Mouse (Mus musculus): ENCODE measurements around the gene Ppp1r3d. TPM values are rescaled to one million over a fixed set of nuclear protein-coding genes. Genes with fewer than 3 reads are reported as not detected.

Ppp1r3d gene
- polyA plus RNA-seq (2021) = 1.4 TPM

DNA sequence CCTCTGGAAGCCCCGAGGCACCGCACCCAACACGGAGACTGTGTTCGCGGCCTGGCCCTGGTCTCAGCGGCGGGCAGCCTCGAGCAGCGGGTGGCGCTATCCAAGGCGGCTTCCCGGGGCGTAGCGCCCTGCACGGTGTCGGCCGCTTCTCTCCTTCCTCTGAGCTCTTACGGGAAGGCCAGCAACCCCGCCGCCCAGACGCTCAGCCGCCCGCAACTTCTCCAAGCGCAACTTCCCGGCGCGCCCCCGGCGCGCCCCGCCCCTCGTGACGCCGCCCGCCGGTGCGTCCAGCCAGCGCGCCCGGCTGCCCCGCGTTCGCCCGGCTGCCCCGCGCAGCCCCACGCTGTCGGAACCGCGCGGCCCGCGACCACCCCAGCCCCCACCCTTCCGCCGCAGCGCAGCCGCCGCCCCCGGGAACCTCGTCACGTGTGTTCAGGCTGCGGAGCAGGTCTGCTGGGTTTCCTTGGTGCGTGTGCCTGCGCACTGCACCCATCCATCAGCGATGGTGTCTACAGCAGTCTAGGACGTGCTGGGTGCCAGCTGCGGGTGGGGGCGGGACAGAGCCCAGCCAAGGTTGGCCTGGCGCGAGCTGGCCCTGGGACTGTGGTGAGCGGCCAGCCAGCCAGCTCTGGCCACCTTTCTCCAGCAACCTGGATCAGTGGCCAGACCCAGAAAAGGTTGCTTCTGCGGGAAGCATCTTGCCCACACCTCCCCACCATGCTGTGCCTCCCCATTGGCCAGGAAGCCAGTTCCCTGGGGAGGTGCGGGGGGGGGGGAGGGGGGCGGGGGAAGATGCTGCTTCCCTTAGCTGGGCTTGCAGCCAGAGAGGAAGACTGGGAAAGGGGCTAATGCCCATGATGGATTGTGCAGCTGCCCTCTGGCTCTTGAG is at the start of gene Ppp1r3d, which contains the start of gene Fam217b:
Ppp1r3d (minus strand) TSS at position 212 of the 889 bp plus-strand sequence.
Fam217b (plus strand) TSS at position 264 of the 889 bp plus-strand sequence.
- in situ Hi-C loops (cut with MboI; ENCODE audit: low pct_unique_long_range_greater_than_20kb) = no loop called here
- POLR2A ChIA-PET = no interaction called here

DNA sequence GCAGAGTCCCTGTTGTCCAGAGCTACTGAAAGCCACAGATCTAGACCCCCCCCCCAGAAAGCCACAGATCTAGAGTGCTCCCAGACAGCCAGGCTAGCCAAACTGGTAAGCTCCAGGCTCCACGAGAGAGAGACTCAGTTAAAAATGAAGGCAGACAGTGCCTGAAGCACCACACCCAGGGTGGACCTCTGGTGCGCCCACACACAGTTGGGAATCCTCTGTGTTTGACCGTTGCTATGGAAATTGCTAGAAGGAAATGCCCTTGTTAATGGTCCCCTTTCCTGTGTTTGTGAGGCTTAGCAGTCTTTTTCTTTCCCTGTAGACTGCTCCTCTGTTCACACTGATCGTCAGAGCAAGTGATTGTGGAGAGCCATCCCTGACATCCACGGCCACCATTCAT is 46.1 kb upstream of the Ppp1r3d start:
- DNase-seq (ENCODE audit: low read depth, low spot score) = no peak
- in situ Hi-C loops (cut with MboI; ENCODE audit: low pct_unique_long_range_greater_than_20kb) = no loop called here
- CTCF ChIA-PET = no interaction called here
- POLR2A ChIA-PET = no interaction called here
- ATAC-seq = no peak
- TF ChIP-seq CTCF (IDR thresholded peaks at IDR 0.05) = no peak
- H3K27me3 ChIP-seq = no peaks in the 10 kb centered on the region

More for the DNA sequence above, at the start of gene Ppp1r3d, which contains the start of gene Fam217b:
- ATAC-seq (peak; percentile 91), DNase-seq (ENCODE audit: low read depth, low spot score) (no peak)
- no peak for TF ChIP-seq CTCF (IDR thresholded peaks at IDR 0.05)
- no peaks in the 10 kb centered on the region for H3K27me3 ChIP-seq
- CTCF ChIA-PET = no interaction called here

DNA sequence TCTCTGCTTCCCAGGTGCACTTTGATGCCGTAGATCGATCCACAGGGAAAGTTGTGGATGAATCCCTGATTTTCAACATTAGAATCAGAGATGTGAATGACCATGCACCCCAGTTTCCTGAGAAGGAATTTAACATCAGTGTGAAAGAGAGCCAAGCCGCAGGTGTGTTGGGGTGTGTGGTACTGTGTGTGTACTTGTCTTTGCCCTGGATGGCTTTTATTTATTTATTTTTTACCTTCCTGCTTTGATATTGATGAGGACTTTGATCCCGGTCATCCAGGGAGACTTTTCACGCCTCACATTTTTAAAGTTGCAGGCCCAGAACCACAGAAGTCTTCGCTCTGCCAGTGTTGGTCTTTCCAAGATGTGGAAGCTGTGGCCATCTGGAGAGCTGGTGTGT is 43.1 kb upstream of the Ppp1r3d start:
- in situ Hi-C loops (cut with MboI; ENCODE audit: low pct_unique_long_range_greater_than_20kb) = no loop called here
- DNase-seq (ENCODE audit: low read depth, low spot score) (no peak), ATAC-seq (no peak)
- H3K27me3 ChIP-seq = no peaks in the 10 kb centered on the region
- no peak for TF ChIP-seq CTCF (IDR thresholded peaks at IDR 0.05)
- ChIA-PET CTCF (no interaction called here), POLR2A (no interaction called here)

DNA sequence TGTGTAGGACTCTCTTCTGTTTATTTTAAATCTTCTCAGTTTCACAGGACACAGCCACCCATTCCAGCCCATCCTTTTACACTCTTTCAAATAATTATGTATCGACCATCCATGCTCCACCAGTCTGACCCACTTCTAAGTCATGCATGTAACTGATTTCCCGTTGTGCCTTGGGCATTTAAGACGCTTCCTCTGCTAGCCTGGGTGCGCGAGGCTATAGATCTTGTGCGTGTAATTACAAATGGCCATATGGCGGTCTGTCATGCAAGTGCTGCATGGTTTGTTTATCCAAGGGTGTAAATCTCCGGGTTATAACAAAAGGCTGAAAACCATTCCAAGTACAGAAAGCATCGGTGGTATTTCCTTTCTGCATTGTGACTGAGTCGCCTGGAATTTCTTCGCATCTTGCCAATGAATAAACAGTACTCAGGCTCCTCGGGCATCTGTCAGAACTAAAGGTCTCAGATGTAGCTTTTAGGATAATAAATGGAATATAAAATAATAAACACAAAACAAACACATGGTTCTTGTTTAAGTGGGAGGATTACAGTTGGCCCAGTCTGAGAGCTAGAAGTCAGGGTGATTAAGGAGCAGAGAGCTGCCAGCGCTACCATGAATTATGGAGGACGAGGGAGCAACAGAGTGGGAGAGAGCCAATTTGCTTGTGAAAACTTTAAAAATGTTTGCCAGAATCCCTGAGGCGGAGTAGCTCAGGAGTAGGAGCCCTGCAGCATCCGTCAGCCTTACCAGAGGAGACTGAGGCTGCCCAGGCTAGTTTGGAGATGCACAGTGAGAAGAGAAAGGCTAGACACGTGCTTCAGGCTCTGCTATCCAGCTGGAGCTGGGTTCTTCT is 40.6 kb upstream of the Ppp1r3d start:
- no peak for ATAC-seq
- no peaks in the 10 kb centered on the region for H3K27me3 ChIP-seq
- in situ Hi-C loops (cut with MboI; ENCODE audit: low pct_unique_long_range_greater_than_20kb) = no loop called here
- POLR2A ChIA-PET = no interaction called here
- DNase-seq (ENCODE audit: low read depth, low spot score) = no peak
- CTCF ChIA-PET = no interaction called here
- TF ChIP-seq CTCF (IDR thresholded peaks at IDR 0.05) = no peak

DNA sequence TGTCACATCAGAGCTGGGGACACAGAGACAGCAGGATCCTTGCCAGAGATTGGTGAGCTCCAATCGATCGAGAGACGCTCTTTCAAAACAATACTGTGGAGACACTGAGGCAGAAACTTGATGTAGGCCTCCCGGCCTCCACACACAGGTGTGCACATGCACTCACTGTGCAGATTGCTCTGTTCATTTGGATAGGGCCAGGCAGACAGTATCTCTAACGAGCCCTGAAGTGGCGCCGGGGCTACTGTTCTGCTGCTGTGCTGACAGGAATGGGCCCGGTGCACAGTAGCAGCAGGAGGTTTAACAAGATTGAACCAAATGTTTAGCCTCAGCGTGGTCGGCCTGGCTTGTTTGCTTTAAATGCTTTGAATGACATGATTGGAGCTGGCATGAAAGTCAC is 36.7 kb upstream of the Ppp1r3d start:
- POLR2A ChIA-PET = no interaction called here
- no peak for TF ChIP-seq CTCF (IDR thresholded peaks at IDR 0.05)

DNA sequence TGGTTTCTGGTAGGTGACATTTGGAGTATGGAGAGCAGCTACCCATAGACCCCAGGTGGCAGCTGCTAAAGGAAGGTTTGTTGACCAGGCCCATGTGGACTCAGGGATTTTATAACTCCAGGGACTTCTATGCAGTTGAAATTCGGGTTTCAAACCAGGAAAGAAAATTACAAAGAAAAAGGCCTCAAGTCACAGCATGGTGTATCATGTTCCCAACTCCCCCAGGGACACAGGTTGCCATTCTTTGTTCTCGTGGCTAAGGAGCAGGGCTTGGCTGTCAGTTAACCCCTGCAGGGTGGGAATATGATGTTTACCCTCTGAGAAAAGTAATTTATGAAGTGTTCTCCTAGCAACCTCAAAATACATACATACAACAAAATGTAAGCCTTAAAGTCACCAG is 36.0 kb upstream of the Ppp1r3d start:
- CTCF ChIA-PET = no interaction called here
- no peak for TF ChIP-seq CTCF (IDR thresholded peaks at IDR 0.05)
- H3K27me3 ChIP-seq = no peaks in the 10 kb centered on the region
- POLR2A ChIA-PET = no interaction called here
- in situ Hi-C loops (cut with MboI; ENCODE audit: low pct_unique_long_range_greater_than_20kb) = no loop called here
- no peak for DNase-seq (ENCODE audit: low read depth, low spot score)
- ATAC-seq = no peak

More for the DNA sequence above, 36.7 kb upstream of the Ppp1r3d start:
- in situ Hi-C loops (cut with MboI; ENCODE audit: low pct_unique_long_range_greater_than_20kb) = no loop called here
- CTCF ChIA-PET = no interaction called here
- DNase-seq (ENCODE audit: low read depth, low spot score) = no peak
- no peaks in the 10 kb centered on the region for H3K27me3 ChIP-seq
- ATAC-seq = no peak

DNA sequence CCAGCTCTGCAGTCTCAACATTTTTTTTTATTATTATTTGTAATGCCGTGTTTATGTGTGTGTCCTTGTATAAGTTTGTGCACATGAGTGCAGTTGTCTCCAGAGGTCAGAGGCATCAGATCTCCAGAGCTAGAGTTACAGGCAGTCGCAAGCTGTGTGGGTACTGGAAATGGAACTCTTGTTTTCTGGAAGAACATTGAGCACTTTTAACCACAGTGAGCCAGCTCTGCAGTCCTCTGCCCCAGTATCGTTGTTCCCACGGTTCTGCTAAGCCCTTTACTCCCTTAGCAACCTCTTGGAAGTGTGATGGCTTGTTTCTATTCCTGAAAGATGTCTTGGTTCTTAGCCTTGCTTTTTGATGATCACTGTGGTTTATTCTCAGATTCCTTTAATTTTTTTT is 35.1 kb upstream of the Ppp1r3d start:
- no peak for TF ChIP-seq CTCF (IDR thresholded peaks at IDR 0.05)
- H3K27me3 ChIP-seq = no peaks in the 10 kb centered on the region
- in situ Hi-C loops (cut with MboI; ENCODE audit: low pct_unique_long_range_greater_than_20kb) = no loop called here
- ChIA-PET POLR2A (no interaction called here), CTCF (no interaction called here)
- no peak for ATAC-seq
- no peak for DNase-seq (ENCODE audit: low read depth, low spot score)

DNA sequence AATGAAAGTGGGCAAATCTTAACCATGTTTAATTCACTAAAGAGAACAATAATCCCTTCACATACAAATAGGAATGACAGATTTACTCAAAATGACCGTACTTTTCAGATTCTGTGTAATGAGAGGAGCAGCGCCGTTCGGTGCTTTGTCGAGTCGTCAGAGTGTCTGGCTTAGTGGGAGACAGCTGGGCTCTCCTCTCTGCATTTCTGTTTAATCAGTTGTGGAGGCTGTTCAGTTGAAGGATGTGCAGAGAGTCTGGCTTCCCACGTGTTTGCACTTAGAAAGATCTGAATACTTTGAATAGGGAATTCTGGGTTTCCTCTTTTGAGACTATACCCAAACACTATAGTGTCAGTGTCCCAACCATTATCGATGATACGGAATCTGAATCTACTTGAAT is 23.0 kb upstream of the Ppp1r3d start:
- ATAC-seq (no peak), DNase-seq (ENCODE audit: low read depth, low spot score) (no peak)
- ChIA-PET POLR2A (no interaction called here), CTCF (interaction anchor here (0.9 kb wide), 1 partner anchor 9 kb away, joined by 3 read pairs; no protein-coding TSS in a partner anchor)
- in situ Hi-C loops (cut with MboI; ENCODE audit: low pct_unique_long_range_greater_than_20kb) = no loop called here
- no peak for TF ChIP-seq CTCF (IDR thresholded peaks at IDR 0.05)
- H3K27me3 ChIP-seq = no peaks in the 10 kb centered on the region

DNA sequence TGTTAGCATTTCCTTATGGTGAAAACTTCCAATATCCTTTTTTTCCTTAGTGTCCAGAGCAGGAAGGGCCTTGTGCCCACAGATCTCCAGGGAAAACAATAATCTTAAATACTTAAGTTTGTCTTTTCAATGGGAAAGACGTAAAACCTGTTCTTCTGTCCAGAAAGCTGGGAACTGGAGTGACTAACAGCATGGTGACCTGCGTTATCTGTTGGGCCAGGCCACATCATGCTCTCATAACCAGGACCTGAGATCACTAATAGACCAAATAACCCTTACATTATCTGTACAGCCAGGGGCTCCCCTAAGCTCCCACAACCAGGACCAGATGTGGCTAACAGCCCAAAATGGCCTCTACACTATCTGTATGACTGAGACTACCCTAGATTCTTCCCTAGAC is 19.6 kb upstream of the Ppp1r3d start:
- TF ChIP-seq CTCF (IDR thresholded peaks at IDR 0.05) = no peak
- DNase-seq (ENCODE audit: low read depth, low spot score) = no peak
- no peaks in the 10 kb centered on the region for H3K27me3 ChIP-seq
- in situ Hi-C loops (cut with MboI; ENCODE audit: low pct_unique_long_range_greater_than_20kb) = no loop called here
- ChIA-PET POLR2A (no interaction called here), CTCF (no interaction called here)
- no peak for ATAC-seq

DNA sequence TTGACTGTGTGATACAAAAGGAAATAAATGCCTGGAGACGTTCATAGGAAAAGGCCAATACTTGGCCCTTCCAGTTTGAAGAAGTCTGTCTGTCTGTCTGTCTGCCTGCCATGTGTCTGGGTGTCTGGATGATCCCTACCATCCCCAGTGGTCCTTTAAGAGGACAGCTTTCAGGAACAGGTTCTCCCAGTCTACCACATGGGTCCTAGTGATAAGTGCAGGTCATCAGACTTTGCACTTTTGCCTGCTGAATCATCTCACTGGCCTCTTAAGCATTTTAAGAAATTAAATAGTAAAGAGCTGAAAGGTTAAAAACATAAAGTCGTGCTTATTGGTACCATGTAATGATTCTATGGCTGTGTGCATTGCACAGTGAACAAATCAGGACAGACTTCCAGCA is 19.2 kb upstream of the Ppp1r3d start:
- ChIA-PET POLR2A (no interaction called here), CTCF (no interaction called here)
- TF ChIP-seq CTCF (IDR thresholded peaks at IDR 0.05) = no peak
- in situ Hi-C loops (cut with MboI; ENCODE audit: low pct_unique_long_range_greater_than_20kb) = no loop called here
- ATAC-seq (no peak), DNase-seq (ENCODE audit: low read depth, low spot score) (no peak)
- H3K27me3 ChIP-seq = no peaks in the 10 kb centered on the region

DNA sequence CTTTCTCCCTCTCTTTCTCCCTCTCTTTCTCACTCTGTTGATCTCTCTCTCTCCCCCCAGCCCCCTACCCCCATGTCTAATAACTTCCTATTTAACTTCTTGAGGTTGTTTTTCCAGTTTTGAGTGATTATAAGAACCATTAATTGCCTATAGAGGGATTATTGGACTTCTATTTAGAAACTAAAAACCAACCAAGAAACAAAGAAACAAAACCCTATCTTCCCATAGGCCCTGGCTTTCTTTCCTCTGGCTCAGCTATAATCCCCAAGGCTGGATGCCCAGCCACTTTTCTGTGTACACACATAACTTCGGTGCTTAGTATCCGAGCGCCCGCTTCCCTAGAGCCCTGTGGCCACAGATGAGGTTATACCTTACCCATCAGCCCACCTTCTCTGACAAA is 16.0 kb upstream of the Ppp1r3d start, which contains the start of gene Cdh26:
Cdh26 (plus strand) TSS at position 301 of the 400 bp plus-strand sequence.
- ChIA-PET POLR2A (no interaction called here), CTCF (no interaction called here)
- DNase-seq (ENCODE audit: low read depth, low spot score) (no peak), ATAC-seq (no peak)
- no peak for TF ChIP-seq CTCF (IDR thresholded peaks at IDR 0.05)
- no peaks in the 10 kb centered on the region for H3K27me3 ChIP-seq
- in situ Hi-C loops (cut with MboI; ENCODE audit: low pct_unique_long_range_greater_than_20kb) = no loop called here
